9 mouse cellular contexts compared by ENCODE assay signal in the genomic region with DNA sequence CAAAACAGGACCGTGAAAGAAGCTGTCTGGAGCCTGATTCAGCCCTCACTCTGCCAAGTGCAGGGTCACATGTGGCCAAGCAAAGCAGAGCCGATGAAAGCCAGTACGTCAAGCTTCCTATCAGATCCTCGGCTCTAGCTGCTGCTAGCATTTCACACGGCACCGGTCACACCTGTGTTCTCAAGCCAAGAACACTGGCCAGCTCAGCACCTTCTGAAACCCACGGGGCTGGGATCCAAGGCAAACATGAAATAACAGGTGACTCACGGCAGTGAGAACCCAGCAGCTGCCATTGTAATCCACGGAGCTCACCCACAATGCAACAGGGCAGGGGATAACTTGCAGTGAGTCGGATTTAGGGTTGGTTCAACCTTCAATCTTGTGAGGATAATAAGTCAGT.
DNase-seq lines count a peak whose midpoint lies in the region; ATAC-seq and TF ChIP-seq lines count a peak whose summit lies in the region.
"Had no signal": no experiment of that assay in that cellular context is flagged by ENCODE, and none has a peak within 500 bp of the region (broad histone marks: within the 10 kb centered on the region; RNA-seq: fewer than 3 reads in every experiment).

No protein-coding gene starts in this region.

- no peaks in the 10 kb centered on the region for H3K27me3 ChIP-seq in C2C12 (ENCODE audit: control insufficient read depth, insufficient read depth, insufficient read length)

- no peak overlapping the region for H3ac ChIP-seq in C2C12 (ENCODE audit: control insufficient read depth, insufficient read length, low read depth)

- no peaks in the 10 kb centered on the region for H3K36me3 ChIP-seq in C2C12 (ENCODE audit: control insufficient read depth, insufficient read depth)
- H3K36me3 ChIP-seq: midbrain, embryonic 12.5 days had no signal

- peak; percentile 30 for DNase-seq in 3134 (ENCODE audit: extremely low read depth, insufficient read length, low spot score)
- DNase-seq in gastrocnemius, adult 8-10 months (ENCODE audit: low spot score in 2 of 2): peak; percentile 76 to 87
- DNase-seq in large intestine, adult 2 months (ENCODE audit: low read depth, low spot score): peak; percentile 54
- no peak for DNase-seq in left cerebral cortex, adult 11 months (ENCODE audit: low spot score)
- DNase-seq in frontal cortex, postnatal 10 days (ENCODE audit: low spot score in 2 of 2): no peak
- DNase-seq in thymus, postnatal 14 days: no peak

- 23% methylated on average over 10 of the region's 10 CpGs for WGBS in large intestine, adult 2 months

- no peak for TF ChIP-seq CTCF in C2C12 (IDR thresholded peaks at IDR 0.05; ENCODE audit: control insufficient read depth, insufficient read depth, insufficient read length)

- H3K4me3 ChIP-seq in C2C12 (ENCODE audit: insufficient read depth, poor library complexity, severe bottlenecking): no peak overlapping the region
- H3K4me3 ChIP-seq: midbrain, embryonic 12.5 days had no signal

- ATAC-seq in granulocyte monocyte progenitor cell, adult 5-6 weeks (replicated peaks; ENCODE audit: poor library complexity, severe bottlenecking): no peak

- H3K79me3 ChIP-seq in C2C12 (ENCODE audit: low read depth): no peaks in the 10 kb centered on the region

- H3K79me2 ChIP-seq in C2C12 (ENCODE audit: control insufficient read depth, insufficient read depth): no peaks in the 10 kb centered on the region

TF ChIP-seq in C2C12, 6 proteins besides CTCF, POLR2A, EP300 and RAD21:
- TF ChIP-seq USF1 (IDR thresholded peaks at IDR 0.05; ENCODE audit: low read depth) (no peak), CEBPB (IDR thresholded peaks at IDR 0.05; ENCODE audit: low read depth) (no peak), MYOD1 (IDR thresholded peaks at IDR 0.05; ENCODE audit: control insufficient read depth, insufficient read length, low read depth) (peak; percentile 45)
TF ChIP-seq in C2C12: peak in this region for 1.

Comparison
In these comparisons a context has a peak if more than half of its experiments do, and no peak if none do; other contexts are left out.
1. DNase-seq: peak in 3134 (single experiment), gastrocnemius, adult 8-10 months (2 of 2) and large intestine, adult 2 months (single experiment); none in left cerebral cortex, adult 11 months (single experiment), frontal cortex, postnatal 10 days (0 of 2) and thymus, postnatal 14 days (single experiment).